Mouse (Mus musculus) WW6 (cell line): ENCODE measurements around the gene Tor1aip2.

Source experiments
- DNase-seq: peaks from one replicate; pipeline ENCODE4 v3.0.0-alpha.2; 2013; ENCODE audit warnings: low read depth, low spot score

The Tor1aip2 gene

GRCm38 (mm10) chr1:156041451-156042241, 6.4 kb downstream of the Tor1aip2 start:
- DNase-seq: no peak

GRCm38 (mm10) chr1:156042481-156042880, 7.3 kb downstream of the Tor1aip2 start:
- no peak for DNase-seq

- DNase-seq: no peak
Measured at GRCm38 (mm10) chr1:156043027-156043426, 7.8 kb downstream of the Tor1aip2 start.

- no peak for DNase-seq
Measured at GRCm38 (mm10) chr1:156044211-156044611, 9.0 kb downstream of the Tor1aip2 start.

GRCm38 (mm10) chr1:156046688-156047087, 11.5 kb downstream of the Tor1aip2 start:
- DNase-seq: no peak

GRCm38 (mm10) chr1:156058207-156058606, 23.0 kb downstream of the Tor1aip2 start:
- no peak for DNase-seq

- no peak for DNase-seq
Measured at GRCm38 (mm10) chr1:156062193-156062592, 27.0 kb downstream of the Tor1aip2 start.

- no peak for DNase-seq
Measured at GRCm38 (mm10) chr1:156066133-156066532, 30.9 kb downstream of the Tor1aip2 start.

GRCm38 (mm10) chr1:156070106-156070505, 34.9 kb downstream of the Tor1aip2 start:
- DNase-seq: no peak

GRCm38 (mm10) chr1:156073169-156073821, 38.1 kb downstream of the Tor1aip2 start:
- no peak for DNase-seq

- no peak for DNase-seq
Measured at GRCm38 (mm10) chr1:156074575-156074974, 39.4 kb downstream of the Tor1aip2 start.

GRCm38 (mm10) chr1:156076474-156076873, 41.3 kb downstream of the Tor1aip2 start:
- DNase-seq: no peak

GRCm38 (mm10) chr1:156077655-156078054, 42.5 kb downstream of the Tor1aip2 start:
- DNase-seq: no peak

GRCm38 (mm10) chr1:156084603-156085002, 49.4 kb downstream of the Tor1aip2 start:
- no peak for DNase-seq

- DNase-seq: no peak
Measured at GRCm38 (mm10) chr1:156085770-156086169, 50.6 kb downstream of the Tor1aip2 start.

- no peak for DNase-seq
Measured at GRCm38 (mm10) chr1:156087586-156087985, 52.4 kb downstream of the Tor1aip2 start.

- DNase-seq: no peak
Measured at GRCm38 (mm10) chr1:156089561-156089960, 54.4 kb downstream of the Tor1aip2 start.

GRCm38 (mm10) chr1:156090042-156090441, 54.8 kb downstream of the Tor1aip2 start:
- DNase-seq: no peak

- no peak for DNase-seq
Measured at GRCm38 (mm10) chr1:156091811-156092210, 56.6 kb downstream of the Tor1aip2 start.

- DNase-seq: no peak
Measured at GRCm38 (mm10) chr1:156103763-156104162, 68.6 kb downstream of the Tor1aip2 start.

- DNase-seq: no peak
Measured at GRCm38 (mm10) chr1:156105381-156105780, 70.2 kb downstream of the Tor1aip2 start.

- DNase-seq: no peak
Measured at GRCm38 (mm10) chr1:156107424-156107823, 72.2 kb downstream of the Tor1aip2 start.

GRCm38 (mm10) chr1:156108400-156108799, 73.2 kb downstream of the Tor1aip2 start:
- no peak for DNase-seq
